In genomic region chr9:63687413-63688015, GRCm38 (mm10) we compare ENCODE assay signal across 13 mouse cellular contexts.
DNase-seq lines count a peak whose midpoint lies in the region; ATAC-seq and TF ChIP-seq lines count a peak whose summit lies in the region.
"Had no signal": no experiment of that assay in that cellular context is flagged by ENCODE, and none has a peak within 500 bp of the region (broad histone marks: within the 10 kb centered on the region; RNA-seq: fewer than 3 reads in every experiment).

No protein-coding gene starts in this region.

- no peak overlapping the region for H3K4me3 ChIP-seq in heart, embryonic 10.5 days
- H3K4me3 ChIP-seq in lung, adult 2 months (replicated peaks; ENCODE audit: extremely low read depth, low read depth, low read length): no peak overlapping the region
- H3K4me3 ChIP-seq in lung, embryonic 14.5 days (ENCODE audit: low read depth, low read length): no peak overlapping the region
- H3K4me3 ChIP-seq in stomach, postnatal 0 days (ENCODE audit: low read depth, low read length): no peak overlapping the region
- no peak overlapping the region for H3K4me3 ChIP-seq in thymus, adult 2 months (ENCODE audit: control insufficient read depth, insufficient read depth, low read length)
- H3K4me3 ChIP-seq: forebrain, embryonic 10.5 days had no signal

- no peak overlapping the region for H3K9ac ChIP-seq in lung, embryonic 14.5 days
- H3K9ac ChIP-seq in stomach, postnatal 0 days (ENCODE audit: low read length): no peak overlapping the region
- H3K9ac ChIP-seq: liver, embryonic 14.5 days had no signal

- peak; percentile 82 for ATAC-seq in lung, embryonic 14.5 days (ENCODE audit: insufficient read depth)
- peak; percentile 24; the same call in 1 of the 2 replicates for ATAC-seq in stomach, postnatal 0 days (ENCODE audit: low FRiP score, low TSS enrichment)

- no peaks in the 10 kb centered on the region for H3K9me3 ChIP-seq in heart, embryonic 10.5 days
- no peaks in the 10 kb centered on the region for H3K9me3 ChIP-seq in lung, embryonic 14.5 days (ENCODE audit: low read depth, low read length)
- H3K9me3 ChIP-seq in stomach, postnatal 0 days (ENCODE audit: control insufficient read depth, low read length): no peaks in the 10 kb centered on the region
- H3K9me3 ChIP-seq: G1E had no signal

- DNase-seq in heart, embryonic 10.5 days (ENCODE audit: low spot score): no peak
- DNase-seq in heart, postnatal 25 days (ENCODE audit: low spot score): no peak
- DNase-seq in lung, adult 18-20 months: peak; percentile 37 to 56
- DNase-seq in lung, adult 2 months: no peak
- peak; percentile 72 for DNase-seq in lung, embryonic 14.5 days
- DNase-seq in stomach, postnatal 0 days (ENCODE audit: low spot score): no peak
- DNase-seq in thymus, adult 2 months: no peak
- no peak for DNase-seq in thymus, postnatal 0 days (ENCODE audit: low spot score)
- DNase-seq: cerebellum, adult 2 months; right cerebral cortex, postnatal 4 days had no signal

- peaks cover 44% of the 10 kb centered on the region for H3K4me1 ChIP-seq in heart, embryonic 10.5 days
- peaks cover 7% of the 10 kb centered on the region for H3K4me1 ChIP-seq in lung, adult 2 months (ENCODE audit: control insufficient read depth, insufficient read depth, low read length)
- peaks cover 9% of the 10 kb centered on the region for H3K4me1 ChIP-seq in lung, embryonic 14.5 days (ENCODE audit: insufficient read depth)
- H3K4me1 ChIP-seq in stomach, postnatal 0 days (replicated peaks; ENCODE audit: control insufficient read depth, insufficient read depth): no peaks in the 10 kb centered on the region
- 0 out of 2 replicates have a peak, but pooled peaks cover under 1% of the 10 kb centered on the region for H3K4me1 ChIP-seq in thymus, adult 2 months (replicated peaks; ENCODE audit: control insufficient read depth, insufficient read depth, low read length)

- no peak for TF ChIP-seq EP300 in stomach, postnatal 0 days (optimal IDR thresholded peaks at IDR 0.05)

- 86% methylated on average over 7 of the region's 7 CpGs for WGBS in heart, embryonic 10.5 days
- WGBS in lung, adult 2 months: 40% methylated on average over 7 of the region's 7 CpGs
- 43% methylated on average over 7 of the region's 7 CpGs for WGBS in lung, embryonic 14.5 days
- 58% methylated on average over 7 of the region's 7 CpGs for WGBS in stomach, postnatal 0 days
- WGBS in thymus, adult 2 months: 98% methylated on average over 7 of the region's 7 CpGs

- no peaks in the 10 kb centered on the region for H3K27me3 ChIP-seq in heart, embryonic 10.5 days (ENCODE audit: insufficient read depth, poor library complexity, severe bottlenecking)
- no peaks in the 10 kb centered on the region for H3K27me3 ChIP-seq in lung, embryonic 14.5 days (ENCODE audit: insufficient read depth, low read length)
- H3K27me3 ChIP-seq in stomach, postnatal 0 days (ENCODE audit: control insufficient read depth, insufficient read depth, low read length): no peaks in the 10 kb centered on the region
- no peaks in the 10 kb centered on the region for H3K27me3 ChIP-seq in thymus, adult 2 months (ENCODE audit: control insufficient read depth, insufficient read depth, low read length)

- intact Hi-C loops in heart, postnatal 25 days (cut with DNase I): no loop called here

- TF ChIP-seq CTCF in lung, adult 2 months (IDR thresholded peaks at IDR 0.05; ENCODE audit: insufficient read depth, low read length): no peak
- TF ChIP-seq CTCF in lung, embryonic 14.5 days (IDR thresholded peaks at IDR 0.05; ENCODE audit: low read depth): peak; percentile 27; the same call in 1 of the 2 replicates
- peak; percentile 11; the same call in 1 of the 2 replicates for TF ChIP-seq CTCF in stomach, postnatal 0 days (IDR thresholded peaks at IDR 0.05; ENCODE audit: low read depth)
- TF ChIP-seq CTCF in thymus, adult 2 months (IDR thresholded peaks at IDR 0.05; ENCODE audit: borderline replicate concordance, control insufficient read depth, extremely low read depth, insufficient read depth, low read length, poor library complexity): no peak

- peaks cover 29% of the 10 kb centered on the region for H3K36me3 ChIP-seq in heart, embryonic 10.5 days
- H3K36me3 ChIP-seq in lung, embryonic 14.5 days (ENCODE audit: insufficient read depth): peaks cover 5% of the 10 kb centered on the region; the same call in 1 of the 2 replicates
- no peaks in the 10 kb centered on the region for H3K36me3 ChIP-seq in stomach, postnatal 0 days (ENCODE audit: control insufficient read depth, insufficient read depth, low read length)
- H3K36me3 ChIP-seq in thymus, adult 2 months (ENCODE audit: control insufficient read depth, insufficient read depth, low read length): no peaks in the 10 kb centered on the region
- H3K36me3 ChIP-seq: G1E had no signal

- H3K4me2 ChIP-seq in lung, embryonic 14.5 days: no peak overlapping the region
- H3K4me2 ChIP-seq in stomach, postnatal 0 days (replicated peaks; ENCODE audit: low read depth): no peak overlapping the region

- TF ChIP-seq POLR2A in lung, adult 2 months (IDR thresholded peaks at IDR 0.05; ENCODE audit: borderline replicate concordance, extremely low read depth, low read depth, low read length): no peak
- TF ChIP-seq POLR2A in thymus, adult 2 months (IDR thresholded peaks at IDR 0.05; ENCODE audit: control insufficient read depth, extremely low read depth, insufficient read depth, low read length, poor library complexity): no peak

- H3K27ac ChIP-seq in heart, embryonic 10.5 days: peak overlapping the region; percentile 56; the same call in 1 of the 2 replicates
- peak overlapping the region; percentile 77 for H3K27ac ChIP-seq in lung, embryonic 14.5 days (ENCODE audit: low read depth)
- peak overlapping the region; percentile 65 for H3K27ac ChIP-seq in stomach, postnatal 0 days (replicated peaks)
- H3K27ac ChIP-seq in thymus, adult 2 months (ENCODE audit: control insufficient read depth, insufficient read depth, low read length): no peak overlapping the region
- H3K27ac ChIP-seq: forebrain, embryonic 10.5 days; liver, embryonic 14.5 days had no signal

Comparison
In these comparisons a context has a peak if more than half of its experiments do, and no peak if none do; other contexts are left out.
1. DNase-seq: peak in lung, adult 18-20 months (2 of 2) and lung, embryonic 14.5 days (single experiment); none in heart, embryonic 10.5 days (single experiment), heart, postnatal 25 days (single experiment), lung, adult 2 months (single experiment), stomach, postnatal 0 days (single experiment), thymus, adult 2 months (single experiment) and thymus, postnatal 0 days (single experiment).
2. CTCF ChIP-seq: peak in lung, embryonic 14.5 days (single experiment) and stomach, postnatal 0 days (single experiment); none in lung, adult 2 months (single experiment) and thymus, adult 2 months (single experiment).